Mouse (Mus musculus): ENCODE measurements around the gene Gm44965. TPM values are rescaled to one million over a fixed set of nuclear protein-coding genes. Genes with fewer than 3 reads are reported as not detected.
A peak's percentile ranks its signal among the peaks of the same experiment; 100 is the strongest.

Gm44965 gene
- polyA plus RNA-seq, 1 experiment from 2014 or later = not detected

DNA sequence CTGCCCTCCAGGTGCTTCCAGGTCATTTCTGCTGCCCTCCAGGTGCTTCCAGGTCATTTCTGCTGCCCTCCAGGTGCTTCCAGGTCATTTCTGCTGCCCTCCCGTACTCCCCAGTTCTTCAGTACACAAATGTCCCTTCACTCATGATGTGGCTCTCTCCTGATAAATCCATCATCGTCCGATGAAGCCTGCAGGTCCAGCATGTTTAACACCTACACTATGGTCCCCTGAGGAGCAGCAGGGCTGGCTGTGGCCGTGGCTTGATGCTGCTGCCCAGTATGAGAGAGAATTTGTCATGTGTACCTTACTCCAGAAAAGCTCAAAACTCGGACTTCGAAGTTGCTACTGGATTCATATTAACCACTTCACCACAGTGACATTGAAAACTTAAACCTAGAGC lies 47.6 kb downstream of the Gm44965 start:
- Histone ChIP-seq H3K9me3 (replicated peaks; ENCODE audit: control insufficient read depth, low read length) (no peaks in the 10 kb centered on the region), H3K27ac (ENCODE audit: low read length) (no peak overlapping the region), H3K36me3 (ENCODE audit: control insufficient read depth, insufficient read depth) (no peaks in the 10 kb centered on the region), H3K4me3 (ENCODE audit: low read depth, low read length) (no peak overlapping the region), H3K9ac (ENCODE audit: low read depth, low read length) (no peak overlapping the region), H3K4me2 (ENCODE audit: low read depth, low read length) (no peak overlapping the region), H3K27me3 (ENCODE audit: control insufficient read depth, insufficient read depth, low read depth, low read length) (no peaks in the 10 kb centered on the region), H3K4me1 (ENCODE audit: control insufficient read depth, low read depth, low read length) (no peaks in the 10 kb centered on the region)
- ATAC-seq (ENCODE audit: low read depth) = no peak
- WGBS (ENCODE audit: insufficient replicate concordance) = 54% methylated on average over 6 of the region's 6 CpGs

DNA sequence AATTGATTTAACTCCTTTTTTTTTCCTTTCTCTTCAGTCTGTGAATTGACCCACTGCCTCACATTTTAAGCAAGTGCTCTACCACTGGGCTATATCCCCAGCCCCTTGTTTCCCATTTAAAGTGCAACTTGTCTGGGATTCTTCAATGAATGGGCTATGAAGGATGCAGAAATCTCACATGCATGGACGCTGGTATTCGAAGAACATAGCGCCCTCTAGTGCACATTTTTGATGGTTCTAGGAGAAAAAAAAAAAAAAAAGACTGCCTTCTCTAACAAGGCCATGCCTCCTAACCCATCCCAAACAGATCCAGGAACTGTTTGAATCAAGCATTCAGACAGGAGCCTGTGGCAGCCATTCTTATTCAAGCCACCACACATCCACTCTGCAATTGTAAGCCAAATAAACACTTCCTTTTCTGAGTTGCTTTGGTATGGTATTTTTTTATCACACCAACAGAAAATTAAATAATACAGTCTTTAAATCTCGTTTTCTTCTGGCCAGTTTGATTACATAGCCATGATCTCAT lies 49.1 kb downstream of the Gm44965 start:
- H3K9ac ChIP-seq (ENCODE audit: low read depth, low read length) = no peak overlapping the region
- H3K27me3 ChIP-seq (ENCODE audit: control insufficient read depth, insufficient read depth, low read depth, low read length) = no peaks in the 10 kb centered on the region
- no peak for ATAC-seq (ENCODE audit: low read depth)
- H3K4me3 ChIP-seq (ENCODE audit: low read depth, low read length) = no peak overlapping the region
- H3K36me3 ChIP-seq (ENCODE audit: control insufficient read depth, insufficient read depth) = no peaks in the 10 kb centered on the region
- no peak overlapping the region for H3K27ac ChIP-seq (ENCODE audit: low read length)
- WGBS (ENCODE audit: insufficient replicate concordance) = 13% methylated on average over 4 of the region's 4 CpGs
- no peak overlapping the region for H3K4me2 ChIP-seq (ENCODE audit: low read depth, low read length)
- no peaks in the 10 kb centered on the region for H3K9me3 ChIP-seq (replicated peaks; ENCODE audit: control insufficient read depth, low read length)
- no peaks in the 10 kb centered on the region for H3K4me1 ChIP-seq (ENCODE audit: control insufficient read depth, low read depth, low read length)

DNA sequence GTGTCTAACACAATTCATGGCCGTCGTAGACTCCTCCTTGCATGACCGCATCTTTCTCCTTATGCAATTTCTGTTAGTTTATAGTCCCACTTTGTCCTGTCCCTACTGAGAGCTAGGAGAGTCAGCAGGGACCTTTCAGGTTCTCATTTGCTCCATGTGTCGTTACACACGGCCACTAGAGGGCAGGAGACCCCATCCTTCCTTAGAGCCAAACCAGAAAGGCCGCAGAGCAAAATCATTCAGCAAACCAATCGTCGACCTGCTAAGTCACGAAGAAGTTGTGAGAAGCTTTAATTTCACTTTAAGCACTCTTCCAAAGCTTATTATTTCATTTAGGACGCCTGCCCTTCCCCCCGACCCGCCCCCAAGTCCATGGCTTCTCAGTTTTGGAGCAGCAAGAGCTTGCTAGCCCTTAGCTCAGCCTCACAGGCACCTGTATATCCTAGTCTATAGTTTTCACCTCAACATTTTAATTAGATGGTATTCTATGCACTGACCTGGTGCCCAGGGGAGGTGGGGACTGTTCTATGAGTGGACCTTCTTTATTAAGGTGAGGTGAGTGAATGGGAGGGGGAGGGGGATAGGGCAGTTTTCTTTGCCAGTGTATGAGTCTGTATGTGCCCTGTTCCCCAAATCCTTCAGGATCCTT lies 52.0 kb downstream of the Gm44965 start:
- Histone ChIP-seq H3K9me3 (replicated peaks; ENCODE audit: control insufficient read depth, low read length) (no peaks in the 10 kb centered on the region), H3K36me3 (ENCODE audit: control insufficient read depth, insufficient read depth) (no peaks in the 10 kb centered on the region), H3K4me2 (ENCODE audit: low read depth, low read length) (no peak overlapping the region), H3K27me3 (ENCODE audit: control insufficient read depth, insufficient read depth, low read depth, low read length) (no peaks in the 10 kb centered on the region), H3K4me3 (ENCODE audit: low read depth, low read length) (no peak overlapping the region), H3K27ac (ENCODE audit: low read length) (no peak overlapping the region), H3K4me1 (ENCODE audit: control insufficient read depth, low read depth, low read length) (no peaks in the 10 kb centered on the region), H3K9ac (ENCODE audit: low read depth, low read length) (no peak overlapping the region)
- WGBS (ENCODE audit: insufficient replicate concordance) = 5% methylated on average over 12 of the region's 12 CpGs
- no peak for ATAC-seq (ENCODE audit: low read depth)

- no peak for ATAC-seq (ENCODE audit: low read depth)
- Histone ChIP-seq H3K9ac (ENCODE audit: low read depth, low read length) (no peak overlapping the region), H3K27me3 (ENCODE audit: control insufficient read depth, insufficient read depth, low read depth, low read length) (no peaks in the 10 kb centered on the region), H3K4me2 (ENCODE audit: low read depth, low read length) (no peak overlapping the region), H3K4me1 (ENCODE audit: control insufficient read depth, low read depth, low read length) (no peaks in the 10 kb centered on the region), H3K36me3 (ENCODE audit: control insufficient read depth, insufficient read depth) (no peaks in the 10 kb centered on the region), H3K27ac (ENCODE audit: low read length) (no peak overlapping the region), H3K4me3 (ENCODE audit: low read depth, low read length) (no peak overlapping the region), H3K9me3 (replicated peaks; ENCODE audit: control insufficient read depth, low read length) (no peaks in the 10 kb centered on the region)
- WGBS (ENCODE audit: insufficient replicate concordance) = 46% methylated on average over 4 of the region's 4 CpGs
These were observed 52.6 kb downstream of the Gm44965 start for GRCm38 (mm10) chr6:48646309-48646690.

GRCm38 (mm10) chr6:48646995-48647394 lies 53.3 kb downstream of the Gm44965 start, which contains the start of gene Gimap8:
Gene Gimap8, plus strand, starts transcription at chr6:48647234.
- no peaks in the 10 kb centered on the region for H3K4me1 ChIP-seq (ENCODE audit: control insufficient read depth, low read depth, low read length)
- 7% methylated on average over 3 of the region's 3 CpGs for WGBS (ENCODE audit: insufficient replicate concordance)
- H3K27ac ChIP-seq (ENCODE audit: low read length) = no peak within 1 kb of the TSS
- H3K4me3 ChIP-seq (ENCODE audit: low read depth, low read length) = no peak within 1 kb of the TSS
- H3K4me2 ChIP-seq (ENCODE audit: low read depth, low read length) = no peak within 1 kb of the TSS
- peak; percentile 53; the same call in 1 of the 2 replicates for ATAC-seq (ENCODE audit: low read depth)
- H3K36me3 ChIP-seq (ENCODE audit: control insufficient read depth, insufficient read depth) = no peaks in the 10 kb centered on the region
- no peak within 1 kb of the TSS for H3K9ac ChIP-seq (ENCODE audit: low read depth, low read length)
- no peaks in the 10 kb centered on the region for H3K9me3 ChIP-seq (replicated peaks; ENCODE audit: control insufficient read depth, low read length)
- no peaks in the 10 kb centered on the region for H3K27me3 ChIP-seq (ENCODE audit: control insufficient read depth, insufficient read depth, low read depth, low read length)

DNA sequence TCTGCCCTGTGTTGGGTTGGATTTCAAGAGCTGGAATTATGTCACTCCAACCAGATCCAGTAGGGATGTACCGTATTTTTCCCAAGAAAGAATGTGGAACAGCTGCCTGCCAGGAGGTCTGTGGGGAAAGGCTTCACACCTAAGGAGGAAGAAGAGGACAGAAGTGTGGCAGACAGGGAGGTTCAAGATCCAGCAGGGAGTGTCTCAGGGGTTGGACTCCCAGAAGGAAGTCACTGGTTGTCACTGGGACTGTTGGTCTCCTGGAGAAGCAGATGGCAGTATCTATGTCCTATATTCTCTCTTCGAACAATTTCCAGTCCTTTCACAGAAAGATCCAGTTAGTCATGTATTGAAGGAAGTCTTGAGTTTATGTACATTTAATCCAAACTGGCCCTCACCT lies 53.9 kb downstream of the Gm44965 start:
- no peak for ATAC-seq (ENCODE audit: low read depth)
- Histone ChIP-seq H3K4me3 (ENCODE audit: low read depth, low read length) (no peak overlapping the region), H3K9ac (ENCODE audit: low read depth, low read length) (no peak overlapping the region)

GRCm38 (mm10) chr6:48648779-48649178 lies 55.0 kb downstream of the Gm44965 start:
- Histone ChIP-seq H3K4me1 (ENCODE audit: control insufficient read depth, low read depth, low read length) (no peaks in the 10 kb centered on the region), H3K9ac (ENCODE audit: low read depth, low read length) (no peak overlapping the region), H3K27ac (ENCODE audit: low read length) (no peak overlapping the region), H3K4me2 (ENCODE audit: low read depth, low read length) (no peak overlapping the region), H3K4me3 (ENCODE audit: low read depth, low read length) (no peak overlapping the region), H3K9me3 (replicated peaks; ENCODE audit: control insufficient read depth, low read length) (no peaks in the 10 kb centered on the region), H3K27me3 (ENCODE audit: control insufficient read depth, insufficient read depth, low read depth, low read length) (no peaks in the 10 kb centered on the region), H3K36me3 (ENCODE audit: control insufficient read depth, insufficient read depth) (no peaks in the 10 kb centered on the region)
- 66% methylated on average over 4 of the region's 4 CpGs for WGBS (ENCODE audit: insufficient replicate concordance)
- ATAC-seq (ENCODE audit: low read depth) = no peak

More for the DNA sequence above, 53.9 kb downstream of the Gm44965 start:
- Histone ChIP-seq H3K27me3 (ENCODE audit: control insufficient read depth, insufficient read depth, low read depth, low read length) (no peaks in the 10 kb centered on the region), H3K9me3 (replicated peaks; ENCODE audit: control insufficient read depth, low read length) (no peaks in the 10 kb centered on the region), H3K36me3 (ENCODE audit: control insufficient read depth, insufficient read depth) (no peaks in the 10 kb centered on the region), H3K4me1 (ENCODE audit: control insufficient read depth, low read depth, low read length) (no peaks in the 10 kb centered on the region), H3K27ac (ENCODE audit: low read length) (no peak overlapping the region), H3K4me2 (ENCODE audit: low read depth, low read length) (no peak overlapping the region)
- 61% methylated on average over 2 of the region's 2 CpGs for WGBS (ENCODE audit: insufficient replicate concordance)

- Histone ChIP-seq H3K4me2 (ENCODE audit: low read depth, low read length) (no peak overlapping the region), H3K9ac (ENCODE audit: low read depth, low read length) (no peak overlapping the region), H3K27me3 (ENCODE audit: control insufficient read depth, insufficient read depth, low read depth, low read length) (no peaks in the 10 kb centered on the region), H3K27ac (ENCODE audit: low read length) (no peak overlapping the region), H3K4me3 (ENCODE audit: low read depth, low read length) (no peak overlapping the region), H3K36me3 (ENCODE audit: control insufficient read depth, insufficient read depth) (no peaks in the 10 kb centered on the region), H3K9me3 (replicated peaks; ENCODE audit: control insufficient read depth, low read length) (no peaks in the 10 kb centered on the region), H3K4me1 (ENCODE audit: control insufficient read depth, low read depth, low read length) (no peaks in the 10 kb centered on the region)
- WGBS (ENCODE audit: insufficient replicate concordance) = 79% methylated on average over 9 of the region's 9 CpGs
- no peak for ATAC-seq (ENCODE audit: low read depth)
These were observed 56.3 kb downstream of the Gm44965 start for GRCm38 (mm10) chr6:48650041-48650440.

- Histone ChIP-seq H3K27me3 (ENCODE audit: control insufficient read depth, insufficient read depth, low read depth, low read length) (no peaks in the 10 kb centered on the region), H3K27ac (ENCODE audit: low read length) (no peak overlapping the region), H3K36me3 (ENCODE audit: control insufficient read depth, insufficient read depth) (no peaks in the 10 kb centered on the region), H3K4me2 (ENCODE audit: low read depth, low read length) (no peak overlapping the region), H3K4me3 (ENCODE audit: low read depth, low read length) (no peak overlapping the region), H3K9ac (ENCODE audit: low read depth, low read length) (no peak overlapping the region), H3K4me1 (ENCODE audit: control insufficient read depth, low read depth, low read length) (no peaks in the 10 kb centered on the region), H3K9me3 (replicated peaks; ENCODE audit: control insufficient read depth, low read length) (no peaks in the 10 kb centered on the region)
- no peak for ATAC-seq (ENCODE audit: low read depth)
- WGBS (ENCODE audit: insufficient replicate concordance) = 58% methylated on average over 5 of the region's 5 CpGs
These were observed 65.0 kb downstream of the Gm44965 start for GRCm38 (mm10) chr6:48658721-48659120.

Measured in liver, embryonic 16.5 days (tissue).